Mouse (Mus musculus): Measurements from ENCODE around the gene Dvl2.

GRCm38 (mm10) chr11:69964650-69965270, 35.6 kb upstream of the Dvl2 start, which contains the start of gene Cldn7:
- TF ChIP-seq GATA2 (IDR thresholded peaks at IDR 0.05; ENCODE audit: borderline replicate concordance, low read depth, low read length) (no peak), CTCF (IDR thresholded peaks at IDR 0.05; ENCODE audit: low read depth, low read length) (no peak), POLR2AphosphoS5 (IDR thresholded peaks at IDR 0.05; ENCODE audit: insufficient replicate concordance, low read depth, low read length) (no peak), GATA1 (IDR thresholded peaks at IDR 0.05; ENCODE audit: borderline replicate concordance, low read length) (no peak), TAL1 (conservative IDR thresholded peaks at IDR 0.05; ENCODE audit: low read depth, low read length) (no peak)

Measured in G1E (cell line).